Mouse (Mus musculus) activated CD4-positive, CD25-positive, alpha-beta regulatory T cell, adult 4 months (primary cell): ENCODE results near the gene Ccdc106. TPM values are rescaled to one million over a fixed set of nuclear protein-coding genes. Genes with fewer than 3 reads are reported as not detected.
"Not testable (repeated sequence)": the region's sequence is repeated elsewhere in the genome, so short reads cannot be mapped to it uniquely, and the experiment has no call there.

Source experiments
- ATAC-seq: one replicate; pipeline ENCODE4 v1.8.0; 2017
- polyA plus RNA-seq, 2 experiments: library from polyadenylated mRNA; unstranded; fragments of 100-300 nt; shearing (Covaris generic); gene quantifications; one replicate each; pipeline ENCODE4 v1.2.1; 2017

The Ccdc106 gene
- under 1 TPM in 1 of 2 experiments, not detected in 1; 0.60 TPM for polyA plus RNA-seq

DNA sequence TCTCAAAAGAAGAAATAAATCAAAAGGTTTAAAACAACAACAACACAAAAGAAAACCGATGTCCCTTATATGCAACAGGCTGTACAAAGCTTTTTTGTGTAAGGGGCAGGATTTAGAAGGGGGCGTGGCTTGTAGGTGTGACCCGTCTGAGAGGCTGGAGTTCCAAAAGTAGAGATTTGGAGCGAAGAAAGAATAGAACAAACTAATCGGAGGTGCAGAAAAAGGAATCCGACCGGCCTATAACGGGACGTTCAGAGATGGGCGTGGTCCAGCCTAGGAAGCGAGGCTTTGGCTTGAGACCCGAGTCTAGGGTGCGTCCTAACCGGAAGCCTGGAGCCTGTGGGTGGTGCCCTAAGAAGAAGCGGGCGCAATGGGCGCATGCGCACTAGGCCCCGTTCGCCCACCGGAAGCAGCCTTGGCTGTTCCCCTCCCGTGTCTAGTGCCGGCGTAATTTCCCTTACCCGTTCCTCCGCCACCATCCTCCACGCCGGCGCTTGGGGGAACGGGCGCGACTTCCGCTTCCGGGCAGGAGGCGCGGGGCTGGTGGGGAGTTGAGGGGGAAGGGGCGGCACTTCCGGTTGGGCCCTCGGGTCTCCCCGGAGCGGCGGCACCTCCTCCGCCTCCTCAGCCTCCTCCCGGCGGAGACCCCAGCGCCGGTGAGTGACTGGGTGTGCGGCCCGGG, at the start of gene Ccdc106, which contains the start of gene Zfp865:
TSS of gene Ccdc106 (plus strand) at position 554 of the 682 bp plus-strand sequence.
TSS of gene Zfp865 (plus strand) at position 377 of the 682 bp plus-strand sequence.
- peak; percentile 87 for ATAC-seq

DNA sequence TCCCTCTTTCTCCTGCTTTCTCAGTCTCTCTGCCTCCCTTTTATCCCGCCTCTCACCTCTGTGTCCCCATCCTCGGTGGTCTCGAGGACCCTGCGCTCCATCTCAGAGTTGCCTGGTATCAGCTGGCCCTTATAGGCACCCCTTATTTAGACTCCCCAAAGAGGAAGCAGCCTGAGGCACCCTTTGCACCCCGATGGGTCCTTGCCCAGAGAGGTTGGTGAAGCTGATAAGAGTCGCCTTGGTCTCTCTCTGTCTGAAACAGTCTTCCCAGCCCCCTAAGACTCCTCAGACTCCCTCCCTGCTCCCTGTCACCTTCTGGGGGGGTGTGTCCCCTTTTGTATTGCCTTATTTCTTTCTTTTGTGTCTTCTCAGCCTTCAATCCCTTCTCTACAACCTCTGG, 49.3 kb upstream of the Ccdc106 start, which contains the start of gene Sbk3:
TSS of gene Sbk3 (minus strand) at position 101 of the 400 bp plus-strand sequence.
- ATAC-seq: no peak

DNA sequence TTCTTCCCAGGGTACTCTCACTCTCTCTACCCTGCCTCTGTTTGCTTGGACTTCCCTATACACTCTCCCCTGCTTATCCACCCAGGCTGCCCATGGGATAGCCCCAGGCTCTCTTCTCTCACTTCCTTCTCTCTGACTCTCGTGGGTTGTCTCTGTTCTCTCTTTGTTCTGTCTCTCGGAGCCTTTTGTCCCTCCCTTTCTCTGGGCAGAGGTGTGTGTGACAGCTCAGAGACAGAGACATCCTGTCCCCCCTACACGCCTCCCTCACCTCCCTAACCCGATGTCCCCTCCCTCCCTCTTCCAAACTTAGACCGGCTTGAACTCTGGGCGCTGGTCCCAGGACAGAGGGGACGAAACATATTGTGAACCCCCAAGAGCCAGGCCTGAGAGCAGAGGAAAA, 48.6 kb upstream of the Ccdc106 start:
- no peak for ATAC-seq

DNA sequence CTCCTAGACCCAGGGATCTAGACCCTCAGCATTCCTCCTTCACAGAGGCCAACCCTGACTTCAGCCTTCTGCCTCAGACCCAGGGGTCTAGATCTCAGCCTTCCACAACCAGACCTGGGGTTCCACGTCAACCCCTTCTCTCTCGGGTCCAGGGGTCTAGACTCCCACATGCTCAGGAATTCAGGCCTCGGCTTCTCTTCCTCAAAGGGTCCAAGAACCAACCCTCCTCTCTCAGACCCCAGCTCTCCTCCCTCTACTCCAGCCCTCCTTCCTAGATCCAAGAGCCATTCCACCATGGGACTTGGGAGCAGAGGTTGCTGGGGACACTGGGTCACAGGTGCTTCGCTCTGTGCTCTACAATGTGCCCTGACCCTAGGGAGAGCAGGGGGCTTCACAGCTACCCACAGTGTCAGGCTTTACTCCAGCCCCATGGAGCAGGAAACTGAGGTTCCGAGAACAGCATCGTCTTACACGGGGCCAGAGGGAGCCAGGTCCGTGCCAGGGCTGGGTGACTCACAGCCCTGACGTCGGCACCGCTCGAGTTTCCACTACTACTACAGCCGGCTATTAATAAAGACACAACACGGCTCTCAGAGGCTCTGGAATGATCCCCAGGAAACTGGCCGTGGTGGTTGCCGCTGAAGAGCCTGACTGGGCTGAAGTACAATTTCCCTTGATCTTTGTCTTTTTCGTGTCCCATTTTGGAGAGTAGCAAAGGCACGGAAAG, 47.9 kb upstream of the Ccdc106 start:
- ATAC-seq: no peak

DNA sequence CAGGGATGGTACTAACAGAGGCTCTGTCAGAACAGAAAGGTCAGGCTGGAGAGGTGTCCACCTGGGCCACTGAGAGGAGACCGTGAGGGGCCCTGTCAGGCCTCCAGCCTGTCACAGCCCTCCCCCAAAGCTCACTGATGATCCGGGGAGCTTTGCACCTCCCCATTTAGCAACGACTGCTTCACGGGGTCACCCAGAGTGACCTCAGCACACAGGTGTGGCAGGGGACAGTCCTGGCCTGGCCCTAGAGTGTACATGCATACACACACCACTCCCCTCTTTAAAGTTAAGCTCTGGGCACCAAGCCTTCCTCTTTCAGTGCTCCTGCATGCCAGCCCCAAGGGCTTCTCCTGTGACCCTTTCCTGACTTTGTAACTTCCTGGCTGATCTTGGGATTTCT, 44.9 kb upstream of the Ccdc106 start:
- no peak for ATAC-seq

DNA sequence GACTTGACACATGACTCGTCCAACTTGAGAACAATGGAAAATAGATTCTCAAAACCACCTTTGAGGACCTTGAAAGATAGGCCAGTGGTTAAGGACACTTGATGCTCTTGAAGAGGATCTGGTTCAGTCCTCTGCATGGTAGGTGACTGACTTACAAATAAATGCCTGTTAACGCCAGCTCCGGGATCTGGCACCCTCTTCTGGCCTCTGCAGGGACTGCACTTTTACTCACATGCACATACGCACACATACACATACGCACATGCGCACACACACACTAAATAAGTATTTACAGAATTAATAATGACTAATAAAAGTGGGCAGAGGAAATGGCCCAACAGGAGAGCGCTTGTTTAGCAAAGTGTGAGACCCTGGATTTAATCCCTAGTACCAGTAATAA, 43.5 kb upstream of the Ccdc106 start:
- ATAC-seq: no peak

DNA sequence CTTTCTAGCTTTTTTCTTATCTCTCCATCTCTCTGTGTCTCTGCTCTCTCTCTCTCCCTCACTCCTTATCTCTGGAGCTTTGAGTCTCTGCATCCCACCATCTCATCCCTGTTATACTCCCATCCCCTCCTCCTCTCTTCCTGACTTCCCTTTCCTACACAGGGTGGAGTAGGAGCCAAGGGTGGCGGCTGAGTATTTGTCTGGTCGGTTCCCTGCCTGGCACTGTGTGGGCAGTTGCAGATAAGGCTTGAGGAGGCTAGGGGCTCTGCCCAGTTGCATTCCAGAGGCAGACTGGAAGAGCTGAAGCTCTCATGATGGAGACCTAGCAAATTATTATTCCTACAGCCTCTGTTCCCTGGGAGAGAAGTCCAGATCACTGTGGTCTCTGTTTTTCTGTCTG, 32.1 kb upstream of the Ccdc106 start:
- no peak for ATAC-seq

DNA sequence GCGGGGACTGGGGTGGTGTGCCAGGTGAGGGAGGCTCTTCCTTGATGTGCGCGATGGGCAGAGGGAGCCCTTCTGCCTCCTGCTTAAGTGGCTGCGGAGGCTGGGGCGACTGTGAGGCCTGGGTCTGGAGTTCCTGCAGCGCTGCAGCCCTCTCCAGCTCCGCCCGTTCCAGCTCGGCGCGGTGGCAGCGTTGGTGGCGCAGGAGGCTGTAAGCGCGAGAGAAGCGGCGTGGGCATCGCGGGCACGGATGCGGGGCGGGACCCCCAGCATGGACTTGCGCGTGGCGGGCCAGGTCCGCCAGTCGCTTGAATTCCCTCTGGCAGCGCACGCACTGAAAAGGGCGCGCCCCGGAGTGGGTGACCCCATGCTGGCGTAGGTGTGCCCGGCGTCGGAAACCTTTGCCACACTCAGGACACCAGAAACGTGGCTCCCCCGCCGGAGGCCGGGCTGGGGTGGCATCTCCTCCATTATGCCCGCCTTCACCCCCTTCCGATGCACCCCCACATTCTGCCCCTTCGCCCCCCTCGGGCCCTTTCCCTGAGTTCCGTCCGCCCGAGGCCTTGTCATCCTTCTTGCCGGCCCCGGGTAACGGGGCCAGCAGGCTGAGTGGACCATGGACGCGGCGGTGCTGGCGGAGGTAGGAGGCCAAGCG, 26.9 kb upstream of the Ccdc106 start:
- no peak for ATAC-seq

DNA sequence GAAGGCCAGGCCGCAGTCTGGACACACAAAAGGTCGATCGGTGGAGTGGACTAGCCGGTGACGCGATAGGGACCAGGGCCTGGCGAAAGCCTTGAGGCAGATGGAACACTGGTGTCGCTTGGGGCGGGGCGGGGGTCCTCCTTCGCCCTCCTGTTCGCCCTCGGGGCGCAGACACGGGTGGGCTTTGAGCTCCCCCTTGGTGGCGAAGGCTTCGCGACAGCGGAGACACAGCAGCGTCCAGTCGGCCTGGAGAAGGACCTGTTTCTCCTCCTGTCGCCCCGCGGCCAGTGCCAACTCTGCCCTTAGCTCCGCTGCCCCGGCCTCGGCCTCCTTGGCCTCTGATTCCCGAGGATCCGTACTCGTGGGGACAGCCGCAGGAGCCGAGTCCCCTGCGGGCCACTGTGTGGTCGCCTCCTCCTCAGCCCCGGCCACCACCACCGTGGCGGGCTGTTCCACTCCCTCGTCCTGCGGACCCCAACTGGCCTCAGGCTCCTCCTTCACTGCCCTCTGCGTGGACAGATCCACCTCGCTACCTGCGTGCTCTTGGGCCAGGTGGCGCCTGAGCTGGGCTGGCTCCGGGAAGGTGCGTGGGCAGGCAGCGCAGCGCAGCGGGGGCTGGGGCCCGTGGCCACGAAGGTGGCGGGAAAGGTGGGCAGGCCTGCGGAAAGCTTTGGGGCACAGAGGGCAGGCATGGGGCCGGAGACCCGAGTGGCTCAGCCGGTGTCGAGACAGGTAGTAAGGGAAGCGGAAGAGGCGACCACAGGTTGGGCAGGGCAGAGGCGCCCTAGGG, 26.2 kb upstream of the Ccdc106 start:
- no peak for ATAC-seq

DNA sequence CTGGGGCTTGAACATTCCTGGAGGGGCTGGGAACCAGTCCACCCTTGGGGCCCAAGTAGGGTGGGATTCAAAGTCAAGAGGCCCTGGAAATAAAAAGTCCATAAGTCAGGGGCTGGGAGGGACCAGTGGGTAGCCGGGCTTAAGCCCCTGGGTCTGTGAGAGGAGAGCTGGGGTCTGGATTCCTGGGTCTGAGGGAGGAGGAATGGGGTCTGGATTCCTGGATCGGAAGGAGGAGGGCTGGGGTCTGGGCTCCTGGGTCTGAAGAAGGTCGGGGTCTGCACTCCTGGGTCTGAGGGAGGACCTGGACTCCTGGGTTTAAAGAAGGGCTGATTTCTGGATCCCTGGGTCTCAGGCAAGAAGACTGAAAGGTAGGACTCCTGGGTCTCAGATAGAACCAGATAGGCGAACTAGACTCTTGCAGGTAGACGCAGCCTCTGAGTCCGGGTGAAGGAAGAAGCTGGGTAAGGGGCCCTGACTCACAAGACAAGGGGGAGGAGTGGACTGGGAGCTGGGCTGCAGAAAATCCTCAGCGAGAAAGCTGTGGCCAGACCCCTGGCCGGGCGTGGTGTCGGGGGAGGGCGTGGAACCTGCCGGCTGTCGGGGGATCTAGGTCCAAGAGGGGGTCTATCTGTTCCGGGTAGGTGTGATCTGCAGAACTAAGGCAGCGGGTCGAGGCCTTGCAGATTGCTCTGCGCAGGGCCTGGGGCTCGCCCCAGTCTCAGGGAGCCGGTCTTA, 24.9 kb upstream of the Ccdc106 start:
- ATAC-seq: peak; percentile 15

DNA sequence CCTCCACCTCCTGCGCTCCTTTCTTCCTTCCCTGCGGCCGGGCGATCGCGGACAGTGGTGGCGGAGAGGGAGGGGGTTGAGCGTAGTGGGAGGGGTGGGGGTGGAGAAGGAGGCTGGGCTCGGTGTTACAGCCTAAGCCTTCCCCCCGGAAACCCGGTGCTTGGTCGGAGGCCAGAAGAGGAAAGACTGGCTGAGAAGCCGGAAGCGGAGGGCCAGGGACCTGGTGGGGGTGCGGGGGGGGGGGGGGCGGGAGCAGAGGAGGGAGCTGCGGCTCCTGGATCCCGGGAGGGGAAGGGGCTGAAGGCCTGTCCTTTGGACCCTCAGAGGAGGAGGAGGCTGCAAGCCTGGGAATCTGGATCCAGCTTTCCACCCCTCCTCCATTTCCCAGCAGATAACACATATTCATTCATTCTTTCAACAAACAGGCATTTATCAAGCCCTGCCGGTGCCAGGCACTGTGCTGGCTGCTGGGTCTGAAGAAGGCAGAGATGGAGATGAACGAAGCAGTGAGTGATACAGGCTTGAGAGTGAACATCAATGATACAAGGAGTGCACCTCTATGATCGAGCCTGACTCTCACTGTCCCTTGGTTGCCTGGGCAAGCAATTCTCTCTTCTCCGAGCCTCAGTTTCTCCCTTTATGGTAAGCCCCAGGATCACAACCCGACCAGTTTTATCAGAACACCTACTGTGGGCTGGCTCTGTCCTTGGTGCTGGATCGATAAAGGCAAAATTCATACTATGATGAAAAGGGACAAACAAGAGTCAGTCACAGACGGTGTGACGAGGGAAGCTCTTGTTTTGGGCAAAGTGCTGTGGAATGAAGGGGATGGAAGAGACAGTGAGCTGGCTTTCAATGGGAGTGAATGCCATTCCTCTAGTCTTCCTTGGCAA, 24.1 kb upstream of the Ccdc106 start, which contains the start of gene Zfp579:
TSS of gene Zfp579 (minus strand) at position 156 of the 893 bp plus-strand sequence.
- ATAC-seq: peak; percentile 50

DNA sequence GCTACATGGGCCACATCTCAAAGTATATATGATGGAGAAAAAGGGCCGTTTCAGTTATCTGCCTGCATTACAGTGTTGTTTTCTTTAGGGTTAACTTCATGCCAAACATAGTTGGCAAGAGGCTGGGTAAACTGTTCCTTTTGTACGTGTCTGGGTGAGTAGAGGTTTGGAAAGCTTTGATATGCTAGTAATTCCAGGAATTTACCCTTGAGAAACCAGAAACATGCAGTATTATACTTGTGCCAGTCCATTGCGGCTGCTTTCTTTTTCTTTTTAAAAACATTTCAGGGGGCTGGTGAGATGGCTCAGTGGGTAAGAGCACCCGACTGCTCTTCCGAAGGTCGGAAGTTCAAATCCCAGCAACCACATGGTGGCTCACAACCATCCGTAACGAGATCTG, 23.4 kb upstream of the Ccdc106 start:
- ATAC-seq: no peak

DNA sequence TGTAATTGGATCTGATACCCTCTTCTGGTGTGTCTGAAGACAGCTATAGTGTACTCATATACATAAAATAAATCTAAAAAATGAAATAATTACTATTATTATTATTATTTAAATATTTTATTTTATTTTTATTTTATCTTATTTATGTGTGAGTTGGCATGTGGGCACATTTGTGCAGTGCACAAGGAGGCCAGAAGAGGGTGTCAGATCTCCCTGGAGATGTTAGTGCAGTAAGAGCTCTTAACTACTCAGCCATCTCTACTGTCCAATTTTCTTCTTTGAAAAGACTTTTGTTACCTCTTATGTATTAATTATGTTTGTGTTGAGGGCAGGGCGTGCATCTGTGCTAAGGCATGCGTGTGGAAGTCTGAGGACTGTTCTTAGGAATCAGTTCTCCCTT, 20.5 kb upstream of the Ccdc106 start:
- ATAC-seq: peak; percentile 60

DNA sequence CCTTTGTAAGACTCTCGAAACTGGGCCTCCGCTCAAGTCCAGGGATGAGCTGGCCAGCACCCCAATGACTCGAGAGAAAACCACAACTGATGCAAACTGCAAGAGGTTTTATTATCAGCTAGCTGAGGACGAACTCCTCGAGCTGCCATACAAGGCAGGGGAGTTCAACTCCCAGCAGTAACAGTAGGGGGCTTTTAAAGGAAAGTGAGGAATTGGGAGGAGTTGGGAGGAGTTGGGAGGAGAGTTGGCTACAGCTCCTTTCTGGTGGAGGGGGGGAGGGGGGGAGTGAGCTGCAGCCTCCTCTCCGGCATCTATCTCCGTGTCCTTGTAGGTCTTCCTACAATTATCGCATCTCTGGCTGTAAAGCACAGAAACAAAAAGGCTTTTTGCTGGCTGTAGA, 17.5 kb upstream of the Ccdc106 start:
- not testable (repeated sequence) for ATAC-seq

DNA sequence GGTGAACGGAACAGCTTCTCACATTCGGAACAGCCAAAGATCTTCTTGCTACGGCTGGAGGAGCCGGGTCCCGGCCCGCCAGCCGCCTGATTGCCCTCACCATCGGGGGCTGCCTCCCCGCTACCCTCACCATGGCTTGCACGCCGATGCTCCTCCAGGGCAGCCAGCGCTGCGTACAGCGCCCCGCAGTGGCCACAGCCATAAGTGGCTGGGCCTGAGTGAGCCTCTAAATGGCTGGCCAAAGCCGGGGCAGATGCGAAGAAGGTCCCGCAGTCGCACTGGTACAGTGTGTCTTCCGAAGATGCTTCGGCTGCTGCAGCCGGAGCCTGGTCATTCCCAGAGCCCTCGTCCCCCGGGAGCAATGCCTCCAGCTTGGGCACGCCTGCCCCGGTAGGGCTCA, 12.1 kb upstream of the Ccdc106 start:
- no peak for ATAC-seq

DNA sequence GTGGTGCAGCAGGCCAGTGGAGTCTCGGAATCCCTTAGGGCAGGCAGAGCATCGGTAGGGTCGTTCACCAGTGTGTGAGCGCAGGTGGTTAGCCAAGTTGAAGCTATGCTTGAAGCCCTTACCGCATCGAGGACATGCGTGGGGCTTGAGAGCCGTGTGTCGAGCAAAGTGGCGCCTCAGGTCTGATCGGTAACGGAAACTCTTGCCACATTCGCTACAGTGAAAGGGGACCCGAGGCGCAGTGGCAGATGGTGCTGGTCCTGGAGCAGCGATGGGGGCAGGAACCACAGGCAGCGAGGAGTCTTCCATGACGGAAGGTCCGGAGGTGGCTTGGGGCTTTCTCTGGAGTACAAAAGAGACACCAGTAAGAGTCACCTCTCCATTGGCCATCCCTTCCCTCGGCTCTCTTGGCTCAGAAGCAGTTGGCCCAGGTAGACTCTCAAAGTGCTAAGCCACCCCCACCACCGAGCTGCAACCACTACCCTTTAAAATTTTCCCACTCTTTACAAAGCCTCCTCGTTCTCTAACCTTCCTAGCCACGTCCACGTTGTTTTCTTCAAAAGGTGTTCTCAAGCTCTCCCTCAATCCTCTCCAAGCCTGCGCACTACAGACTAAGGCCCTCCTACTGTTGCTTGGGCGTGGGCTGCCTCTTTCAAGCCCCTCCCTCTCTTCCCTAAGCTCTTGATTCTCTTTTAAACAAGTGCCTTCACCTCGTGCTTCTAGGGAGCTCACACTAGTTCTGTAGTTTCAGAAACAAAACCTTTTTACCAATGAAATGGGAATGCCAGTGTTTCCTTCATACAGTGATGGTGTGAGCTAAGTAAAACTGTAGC, 7.5 kb upstream of the Ccdc106 start:
- no peak for ATAC-seq

DNA sequence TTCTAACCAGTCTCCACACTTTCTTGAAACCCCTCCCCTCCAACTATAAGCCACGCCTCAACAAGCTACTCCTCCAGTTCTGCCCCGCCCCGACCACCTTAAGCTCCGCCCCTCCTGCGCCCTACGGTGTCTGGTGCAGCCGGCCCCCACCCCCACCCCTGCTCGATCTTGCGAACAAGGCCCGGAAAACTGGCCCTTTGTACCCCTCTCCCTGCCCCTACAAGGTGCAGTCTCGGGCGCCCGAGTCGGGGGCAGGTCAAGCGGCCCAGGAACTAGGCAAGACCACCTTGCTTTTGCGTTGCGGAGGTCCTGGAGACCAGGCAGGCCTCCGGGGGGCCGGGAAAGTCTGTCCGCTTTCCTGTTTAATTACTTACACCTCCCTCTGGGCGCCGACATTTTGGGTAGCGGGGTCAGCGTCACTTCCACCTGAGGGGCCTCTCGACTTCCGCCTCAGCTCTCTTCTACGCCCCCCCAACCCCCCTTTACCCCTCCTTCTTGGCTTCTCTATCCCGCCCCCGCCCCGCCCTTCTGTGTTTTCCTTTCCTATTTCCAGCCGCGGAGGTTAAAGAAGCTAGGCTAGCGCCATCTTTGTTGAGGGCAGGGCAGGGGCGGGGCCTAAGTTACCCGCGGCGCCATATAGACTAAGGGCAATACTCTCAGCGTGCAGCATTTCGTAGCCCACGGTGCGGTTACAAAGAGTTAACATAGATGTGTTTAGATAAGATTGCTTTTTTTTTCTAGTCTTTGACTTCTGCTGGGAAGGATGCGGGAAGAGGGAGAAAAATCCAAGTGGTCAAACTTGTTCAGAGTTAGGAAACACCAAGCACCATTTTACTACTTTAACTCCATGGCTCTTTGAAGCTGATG, 5.9 kb upstream of the Ccdc106 start, which contains the start of the genes Zfp524 and Fiz1:
TSS of gene Zfp524 (plus strand) at position 165 of the 867 bp plus-strand sequence.
TSS of gene Fiz1 (minus strand) at position 447 of the 867 bp plus-strand sequence.
- peak; percentile 69 for ATAC-seq
